Mouse (Mus musculus): ENCODE data around the gene Tmtc2.

DNA sequence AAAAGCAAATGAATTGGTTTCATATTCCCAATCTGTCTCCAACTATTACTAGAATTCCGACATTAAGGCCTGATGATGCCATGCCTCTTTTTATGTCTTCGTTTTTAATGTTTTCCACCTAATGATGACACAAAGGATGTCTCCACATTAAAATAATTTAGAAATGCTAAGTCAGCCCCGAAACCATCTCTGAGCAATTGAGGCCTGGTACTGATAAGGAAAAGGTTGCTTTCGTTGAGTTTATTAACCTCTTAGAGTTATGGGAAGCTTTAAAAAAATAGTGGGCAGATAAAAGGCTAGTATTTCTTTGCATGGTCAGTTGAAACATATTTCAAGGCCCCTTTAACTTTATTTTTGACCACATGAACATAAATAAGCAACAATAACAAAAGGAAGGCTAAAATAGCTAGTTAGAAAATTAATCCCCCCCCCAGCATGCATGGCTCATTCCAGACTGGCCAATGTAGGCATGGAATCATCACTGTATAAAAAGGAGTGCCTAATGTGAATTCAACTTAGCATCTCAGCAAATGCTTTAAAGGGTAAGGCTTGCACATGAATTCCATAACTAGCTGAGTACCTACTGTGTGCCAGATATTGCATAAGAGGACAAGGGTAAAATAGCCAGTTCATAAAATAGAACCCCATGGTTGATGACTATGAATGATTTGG lies 168.3 kb downstream of the Tmtc2 start:
- no peak for TF ChIP-seq CTCF (IDR thresholded peaks at IDR 0.05; ENCODE audit: insufficient read depth, low read depth, low read length)
- TF ChIP-seq POLR2A (IDR thresholded peaks at IDR 0.05; ENCODE audit: insufficient read depth, low read depth, low read length) = no peak

Data from olfactory bulb, adult 2 months (tissue).